Mouse (Mus musculus): ENCODE results near the gene Fbxl17. TPM values are rescaled to one million over a fixed set of nuclear protein-coding genes. Genes with fewer than 3 reads are reported as not detected.

Gene Fbxl17
- total and polyA plus RNA-seq, 3 experiments = 5.0 to 9.7 TPM; not detected in 1

GRCm38 (mm10) chr17:63046401-63046800 is 453.4 kb downstream of the Fbxl17 start:
- no peaks in the 10 kb centered on the region for H3K9me3 ChIP-seq (replicated peaks; ENCODE audit: insufficient read depth, low read length)
- DNase-seq (ENCODE audit: low read depth, low spot score) = no peak
- TF ChIP-seq HCFC1 (IDR thresholded peaks at IDR 0.05; ENCODE audit: low read depth, low read length) (no peak), POLR2AphosphoS2 (IDR thresholded peaks at IDR 0.05; ENCODE audit: low read length) (no peak), ZNF384 (IDR thresholded peaks at IDR 0.05; ENCODE audit: low read depth, low read length) (no peak), ZMIZ1 (IDR thresholded peaks at IDR 0.05; ENCODE audit: low read depth, low read length) (no peak), NELFE (IDR thresholded peaks at IDR 0.05; ENCODE audit: low read depth, low read length) (no peak), MYC (IDR thresholded peaks at IDR 0.05; ENCODE audit: low read depth, low read length) (no peak), SIN3A (IDR thresholded peaks at IDR 0.05; ENCODE audit: low read length) (no peak), BHLHE40 (IDR thresholded peaks at IDR 0.05; ENCODE audit: borderline replicate concordance, low read depth, low read length) (no peak), SMC3 (IDR thresholded peaks at IDR 0.05; ENCODE audit: low read depth, low read length) (no peak), GATA1 (IDR thresholded peaks at IDR 0.05; ENCODE audit: low read depth, low read length) (no peak), USF2 (IDR thresholded peaks at IDR 0.05; ENCODE audit: borderline replicate concordance in 1 of 2, insufficient read depth in 1 of 2, low read depth in 1 of 2, low read length in 2 of 2) (no peak), POLR2A (IDR thresholded peaks at IDR 0.05; ENCODE audit: control insufficient read depth in 1 of 2, insufficient read depth in 1 of 2, low read depth in 1 of 2, low read length in 2 of 2, poor library complexity in 1 of 2) (no peak)
- no peaks in the 10 kb centered on the region for H3K4me1 ChIP-seq (ENCODE audit: control insufficient read depth in 1 of 2, insufficient read depth in 2 of 2, low read length in 2 of 2)
- no peak overlapping the region for H3K4me3 ChIP-seq (ENCODE audit: control insufficient read depth in 1 of 2, insufficient read depth in 1 of 2, low read depth in 2 of 2, low read length in 2 of 2)
- no peak overlapping the region for H3K9ac ChIP-seq (ENCODE audit: control insufficient read depth, low read depth, low read length, poor library complexity, severe bottlenecking)
- no peaks in the 10 kb centered on the region for H3K27me3 ChIP-seq (ENCODE audit: control insufficient read depth in 1 of 2, insufficient read depth in 2 of 2, low read length in 2 of 2)
- no peak overlapping the region for H3K27ac ChIP-seq (ENCODE audit: control insufficient read depth, low read depth, low read length)
- H3K36me3 ChIP-seq (ENCODE audit: control insufficient read depth in 1 of 2, insufficient read depth in 2 of 2, low read length in 2 of 2) = no peaks in the 10 kb centered on the region
- no peaks in the 10 kb centered on the region for H3K79me2 ChIP-seq (ENCODE audit: control insufficient read depth, insufficient read depth, low read length, poor library complexity)

- Histone ChIP-seq H3K4me1 (ENCODE audit: control insufficient read depth in 1 of 2, insufficient read depth in 2 of 2, low read length in 2 of 2) (no peaks in the 10 kb centered on the region), H3K9me3 (replicated peaks; ENCODE audit: insufficient read depth, low read length) (no peaks in the 10 kb centered on the region), H3K9ac (ENCODE audit: control insufficient read depth, low read depth, low read length, poor library complexity, severe bottlenecking) (no peak overlapping the region), H3K79me2 (ENCODE audit: control insufficient read depth, insufficient read depth, low read length, poor library complexity) (no peaks in the 10 kb centered on the region), H3K4me3 (ENCODE audit: control insufficient read depth in 1 of 2, insufficient read depth in 1 of 2, low read depth in 2 of 2, low read length in 2 of 2) (no peak overlapping the region), H3K27me3 (ENCODE audit: control insufficient read depth in 1 of 2, insufficient read depth in 2 of 2, low read length in 2 of 2) (no peaks in the 10 kb centered on the region), H3K27ac (ENCODE audit: control insufficient read depth, low read depth, low read length) (no peak overlapping the region), H3K36me3 (ENCODE audit: control insufficient read depth in 1 of 2, insufficient read depth in 2 of 2, low read length in 2 of 2) (no peaks in the 10 kb centered on the region)
- no peak for DNase-seq (ENCODE audit: low read depth, low spot score)
- no peak for TF ChIP-seq ZNF384 (IDR thresholded peaks at IDR 0.05; ENCODE audit: low read depth, low read length)
- no peak for TF ChIP-seq SMC3 (IDR thresholded peaks at IDR 0.05; ENCODE audit: low read depth, low read length)
Measured at GRCm38 (mm10) chr17:63045297-63045696, 454.5 kb downstream of the Fbxl17 start.

GRCm38 (mm10) chr17:63043046-63043675 is 456.7 kb downstream of the Fbxl17 start:
- no peak for DNase-seq (ENCODE audit: low read depth, low spot score)
- Histone ChIP-seq H3K27me3 (ENCODE audit: control insufficient read depth in 1 of 2, insufficient read depth in 2 of 2, low read length in 2 of 2) (no peaks in the 10 kb centered on the region), H3K4me3 (ENCODE audit: control insufficient read depth in 1 of 2, insufficient read depth in 1 of 2, low read depth in 2 of 2, low read length in 2 of 2) (no peak overlapping the region), H3K9me3 (replicated peaks; ENCODE audit: insufficient read depth, low read length) (no peaks in the 10 kb centered on the region), H3K4me1 (ENCODE audit: control insufficient read depth in 1 of 2, insufficient read depth in 2 of 2, low read length in 2 of 2) (no peaks in the 10 kb centered on the region), H3K79me2 (ENCODE audit: control insufficient read depth, insufficient read depth, low read length, poor library complexity) (no peaks in the 10 kb centered on the region), H3K9ac (ENCODE audit: control insufficient read depth, low read depth, low read length, poor library complexity, severe bottlenecking) (no peak overlapping the region), H3K36me3 (ENCODE audit: control insufficient read depth in 1 of 2, insufficient read depth in 2 of 2, low read length in 2 of 2) (no peaks in the 10 kb centered on the region), H3K27ac (ENCODE audit: control insufficient read depth, low read depth, low read length) (no peak overlapping the region)
- TF ChIP-seq TBP (IDR thresholded peaks at IDR 0.05; ENCODE audit: low read depth, low read length) = no peak
- TF ChIP-seq MYB (IDR thresholded peaks at IDR 0.05; ENCODE audit: low read depth, low read length) = no peak
- no peak for TF ChIP-seq POLR2A (IDR thresholded peaks at IDR 0.05; ENCODE audit: control insufficient read depth in 1 of 2, insufficient read depth in 1 of 2, low read depth in 1 of 2, low read length in 2 of 2, poor library complexity in 1 of 2)
- no peak for TF ChIP-seq USF2 (IDR thresholded peaks at IDR 0.05; ENCODE audit: borderline replicate concordance in 1 of 2, insufficient read depth in 1 of 2, low read depth in 1 of 2, low read length in 2 of 2)
- TF ChIP-seq CHD2 (IDR thresholded peaks at IDR 0.05; ENCODE audit: low read length) = no peak
- no peak for TF ChIP-seq USF1 (IDR thresholded peaks at IDR 0.05; ENCODE audit: low read depth, low read length)
- TF ChIP-seq ZC3H11A (IDR thresholded peaks at IDR 0.05; ENCODE audit: low read depth, low read length) = no peak
- TF ChIP-seq NELFE (IDR thresholded peaks at IDR 0.05; ENCODE audit: low read depth, low read length) = no peak
- no peak for TF ChIP-seq RCOR1 (IDR thresholded peaks at IDR 0.05; ENCODE audit: low read depth, low read length)
- no peak for TF ChIP-seq ETS1 (IDR thresholded peaks at IDR 0.05; ENCODE audit: low read depth, low read length)
- no peak for TF ChIP-seq RAD21 (IDR thresholded peaks at IDR 0.05; ENCODE audit: low read depth, low read length)
- TF ChIP-seq POLR2AphosphoS2 (IDR thresholded peaks at IDR 0.05; ENCODE audit: low read length) = no peak
- no peak for TF ChIP-seq MAZ (IDR thresholded peaks at IDR 0.05; ENCODE audit: low read depth, low read length)

All from MEL (cell line).